Mouse (Mus musculus) embryo, embryonic 10 days (tissue): Measurements from ENCODE around the gene Ajm1.

ENCODE experiments used
- DNase-seq: peaks from one replicate; pipeline ENCODE4 v3.0.0-alpha.2; 2015; ENCODE audit warnings: low spot score

Ajm1 gene

GRCm38 (mm10) chr2:25526510-25527302 is 54.9 kb downstream of the Ajm1 start:
- DNase-seq = no peak
